Mouse (Mus musculus) c-Kit-positive CD71-positive TER-119-positive erythroid progenitor cells, embryonic 14.5 days (primary cell): Measurements from ENCODE around the gene Rnaseh2a.

Experiments used
- DNase-seq: peaks from one replicate; pipeline ENCODE4 v3.0.0-alpha.2; 2013; ENCODE audit warnings: low spot score

The Rnaseh2a gene

GRCm38 (mm10) chr8:84967532-84968304 is 1.8 kb downstream of the Rnaseh2a start:
- no peak for DNase-seq

GRCm38 (mm10) chr8:84966603-84967002 is 3.0 kb downstream of the Rnaseh2a start:
- DNase-seq, result no peak

- DNase-seq, result peak; percentile 97
These were observed 3.8 kb downstream of the Rnaseh2a start for GRCm38 (mm10) chr8:84965731-84966291.

GRCm38 (mm10) chr8:84963952-84964351 is 5.6 kb downstream of the Rnaseh2a start:
- DNase-seq, result no peak

- DNase-seq, result no peak
These were observed 9.8 kb downstream of the Rnaseh2a start for GRCm38 (mm10) chr8:84959811-84960210.

- peak; percentile 83 for DNase-seq
These were observed 12.8 kb downstream of the Rnaseh2a start for GRCm38 (mm10) chr8:84956768-84957167.

- no peak for DNase-seq
These were observed 16.8 kb downstream of the Rnaseh2a start for GRCm38 (mm10) chr8:84952612-84953255.

GRCm38 (mm10) chr8:84949753-84950152 is 19.8 kb downstream of the Rnaseh2a start:
- DNase-seq, result no peak

- no peak for DNase-seq
These were observed 22.4 kb downstream of the Rnaseh2a start for GRCm38 (mm10) chr8:84947241-84947545.

GRCm38 (mm10) chr8:84946528-84947240 is 22.9 kb downstream of the Rnaseh2a start, which contains the start of gene Rtbdn:
Gene Rtbdn (plus strand): TSS chr8:84946991.
- DNase-seq, result no peak

- DNase-seq, result no peak
These were observed 23.7 kb downstream of the Rnaseh2a start for GRCm38 (mm10) chr8:84945633-84946527.

- DNase-seq, result no peak
These were observed 24.3 kb downstream of the Rnaseh2a start for GRCm38 (mm10) chr8:84945235-84945632.

- DNase-seq, result peak; percentile 79
These were observed 24.9 kb downstream of the Rnaseh2a start for GRCm38 (mm10) chr8:84944478-84945160.

GRCm38 (mm10) chr8:84943699-84944098 is 25.9 kb downstream of the Rnaseh2a start:
- no peak for DNase-seq

GRCm38 (mm10) chr8:84937620-84938485 is 31.7 kb downstream of the Rnaseh2a start:
- DNase-seq, result peak; percentile 34

GRCm38 (mm10) chr8:84936962-84937546 is 32.5 kb downstream of the Rnaseh2a start, which contains the start of gene Mast1:
Gene Mast1 (minus strand): TSS chr8:84937359.
- peak; percentile 53 for DNase-seq

GRCm38 (mm10) chr8:84936041-84936961 is 33.3 kb downstream of the Rnaseh2a start:
- no peak for DNase-seq

GRCm38 (mm10) chr8:84935489-84935888 is 34.1 kb downstream of the Rnaseh2a start:
- no peak for DNase-seq
